Mouse (Mus musculus) small intestine, adult 2 months (tissue): Measurements from ENCODE around the gene Cldn4.

Source experiments
- CTCF ChIP-seq: fragments of 200-500 bp; IDR thresholded peaks from 2 replicates; pipeline ENCODE4 v1.5.1; 2012; ENCODE audit warnings: low read depth, mild to moderate bottlenecking, control low read depth, inconsistent platforms, low read length, moderate library complexity, mixed read lengths; ENCODE audit not compliant: insufficient replicate concordance, insufficient read length; ENCODE audit errors: extremely low read depth
- POLR2A ChIP-seq: fragments of 200-500 bp; IDR thresholded peaks from 2 replicates; pipeline ENCODE4 v1.6.1; 2012; ENCODE audit warnings: low read depth, mild to moderate bottlenecking, control low read depth, inconsistent platforms, low read length, moderate library complexity

DNA sequence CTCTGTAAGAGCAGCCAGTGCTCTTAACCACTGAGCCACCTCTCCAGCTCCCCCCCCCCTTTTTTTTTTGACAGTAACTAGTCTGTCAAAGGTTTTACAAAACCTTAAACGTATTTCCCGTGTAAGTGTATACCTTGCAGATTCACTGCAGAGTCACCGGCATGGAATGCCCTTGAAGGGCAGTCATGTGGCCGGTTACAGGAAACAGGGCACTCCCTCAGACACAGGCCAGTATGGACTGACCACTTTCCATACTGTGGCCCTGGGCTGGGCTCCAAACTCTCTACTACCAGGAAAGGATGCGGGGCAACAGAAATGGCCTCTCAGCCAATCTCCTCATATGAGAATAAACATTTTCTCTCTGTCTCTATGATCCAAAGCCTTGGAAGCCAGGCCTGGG is 8.8 kb upstream of the Cldn4 start:
- no peak for TF ChIP-seq CTCF
- no peak for TF ChIP-seq POLR2A
